ENCODE assay signal across 28 mouse cellular contexts in genomic region chr11:103643211-103643610, GRCm38 (mm10). TPM values are rescaled to one million over a fixed set of nuclear protein-coding genes. Genes with fewer than 3 reads are reported as not detected.
"Had no signal": no experiment of that assay in that cellular context is flagged by ENCODE, and none has a peak within 500 bp of the region (broad histone marks: within the 10 kb centered on the region; RNA-seq: fewer than 3 reads in every experiment).

No protein-coding gene starts in this region.

- H3K4me3 ChIP-seq: liver, embryonic 13.5 days; megakaryocyte, embryonic 14.5 days; midbrain, embryonic 12.5 days; midbrain, embryonic 15.5 days; neural tube, embryonic 12.5 days; stomach, embryonic 15.5 days had no signal

- H3K4me1 ChIP-seq: liver, embryonic 13.5 days; midbrain, embryonic 12.5 days; midbrain, embryonic 15.5 days; neural tube, embryonic 12.5 days; stomach, embryonic 15.5 days had no signal

- H3K27ac ChIP-seq: kidney, postnatal 0 days; liver, embryonic 13.5 days; midbrain, embryonic 12.5 days; midbrain, embryonic 15.5 days; neural tube, embryonic 12.5 days; stomach, embryonic 15.5 days had no signal

- H3K9ac ChIP-seq: liver, embryonic 13.5 days; midbrain, embryonic 12.5 days; midbrain, embryonic 15.5 days; neural tube, embryonic 12.5 days; stomach, embryonic 15.5 days had no signal

- H3K36me3 ChIP-seq: liver, embryonic 13.5 days; midbrain, embryonic 12.5 days; midbrain, embryonic 15.5 days; neural tube, embryonic 12.5 days; stomach, embryonic 15.5 days had no signal

- H3K4me2 ChIP-seq: liver, embryonic 13.5 days; midbrain, embryonic 12.5 days; midbrain, embryonic 15.5 days; neural tube, embryonic 12.5 days; stomach, embryonic 15.5 days had no signal

- H3K9me3 ChIP-seq: liver, embryonic 13.5 days; midbrain, embryonic 12.5 days; midbrain, embryonic 15.5 days; neural tube, embryonic 12.5 days; stomach, embryonic 15.5 days had no signal

- DNase-seq: kidney, adult 2 months; kidney, postnatal 25 days; layer of hippocampus, adult 9-11 months; liver, embryonic 13.5 days; lung, adult 2 months; right cerebral cortex, postnatal 14 days; spleen, adult 18-20 months; thymus, adult 2 months; thymus, postnatal 14 days; thymus, postnatal 4 days had no signal

- ATAC-seq: intestine, postnatal 0 days; midbrain, embryonic 15.5 days had no signal

RNA-seq across cellular contexts. Expression of gene Lyzl6, which starts 4.5 kb away (rescaled TPM):
- total RNA-seq: layer of hippocampus, postnatal 25 days; left cerebral cortex, adult 18-20 months; left cerebral cortex, postnatal 25 days; liver, adult 2 months; neutrophil, adult 5-6 weeks had no signal
- polyA plus RNA-seq: intestine, embryonic 14.5 days; intestine, postnatal 0 days; kidney, adult 2 months; kidney, embryonic 14.5 days; kidney, postnatal 0 days; limb, embryonic 11.5 days; limb, embryonic 14.5 days; liver, adult 2 months; liver, embryonic 13.5 days; liver, embryonic 16.5 days; lung, adult 2 months; lung, embryonic 16.5 days; midbrain, embryonic 12.5 days; midbrain, embryonic 15.5 days; neural tube, embryonic 12.5 days; stomach, embryonic 15.5 days; thymus, adult 2 months had no signal

RNA-seq across cellular contexts. Expression of gene Rprml, which starts 6.2 kb away (rescaled TPM):
- total RNA-seq: liver, adult 2 months; neutrophil, adult 5-6 weeks had no signal
- polyA plus RNA-seq: intestine, embryonic 14.5 days; kidney, adult 2 months; kidney, embryonic 14.5 days; limb, embryonic 11.5 days; liver, adult 2 months; liver, embryonic 13.5 days; liver, embryonic 16.5 days; lung, embryonic 16.5 days; midbrain, embryonic 12.5 days; neural tube, embryonic 12.5 days; stomach, embryonic 15.5 days had no signal

RNA-seq across cellular contexts. Expression of gene Gm884, which starts 22.3 kb away (rescaled TPM):
- total RNA-seq: layer of hippocampus, postnatal 25 days; left cerebral cortex, postnatal 25 days; liver, adult 2 months; neutrophil, adult 5-6 weeks had no signal
- polyA plus RNA-seq: intestine, embryonic 14.5 days; intestine, postnatal 0 days; kidney, adult 2 months; kidney, embryonic 14.5 days; kidney, postnatal 0 days; limb, embryonic 11.5 days; limb, embryonic 14.5 days; liver, adult 2 months; liver, embryonic 13.5 days; liver, embryonic 16.5 days; lung, adult 2 months; lung, embryonic 16.5 days; midbrain, embryonic 12.5 days; midbrain, embryonic 15.5 days; neural tube, embryonic 12.5 days; stomach, embryonic 15.5 days; thymus, adult 2 months had no signal
